Mouse (Mus musculus) erythroblast, adult 5-6 weeks (primary cell): ENCODE results near the gene 4931428F04Rik. TPM values are rescaled to one million over a fixed set of nuclear protein-coding genes. Genes with fewer than 3 reads are reported as not detected.
A peak's percentile ranks its signal among the peaks of the same experiment; 100 is the strongest.
"Not testable (repeated sequence)": the region's sequence is repeated elsewhere in the genome, so short reads cannot be mapped to it uniquely, and the experiment has no call there.

Experiments used
- ATAC-seq: replicated peaks from 2 replicates; pipeline ENCODE4 v1.8.0; 2016; ENCODE audit warnings: moderate number of reproducible peaks, mild to moderate bottlenecking, moderate TSS enrichment, inconsistent platforms; ENCODE audit not compliant: poor library complexity, low FRiP score, severe bottlenecking
- total RNA-seq, 2 experiments: library from RNA; stranded (forward) in 1 of 2; stranded (reverse) in 1 of 2; fragments of 150-400 nt in 1 of 2; fragments of 200-764, 138-1000 nt in 1 of 2; gene quantifications; 2 replicates each; pipeline versions ENCODE4 v1.2.3 to v1.2.4; 2015 to 2017; ENCODE audit warnings: low replicate concordance in 2 of 2

4931428F04Rik gene
- total RNA-seq, 2 experiments from 2014 or later: 1.2 to 3.8 TPM

DNA sequence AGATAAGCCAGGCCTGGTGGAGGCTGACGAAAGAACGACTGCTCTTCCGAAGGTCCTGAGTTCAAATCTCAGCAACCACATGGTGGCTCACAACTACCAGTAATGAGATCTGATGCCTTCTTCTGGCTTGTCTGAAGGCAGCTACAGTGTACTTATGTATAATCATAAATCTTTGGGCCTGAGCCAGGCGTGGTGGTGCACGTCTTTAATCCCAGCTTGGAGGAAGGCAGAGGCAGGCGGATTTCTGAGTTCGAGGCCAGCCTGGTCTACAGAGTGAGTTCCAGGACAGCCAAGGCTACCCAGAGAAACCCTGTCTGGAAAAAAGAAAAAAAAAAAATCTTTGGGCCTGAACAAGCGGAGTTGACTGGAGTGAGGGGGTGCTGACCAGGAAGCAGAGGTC is 1.7 kb upstream of the 4931428F04Rik start:
- ATAC-seq: not testable (repeated sequence)

DNA sequence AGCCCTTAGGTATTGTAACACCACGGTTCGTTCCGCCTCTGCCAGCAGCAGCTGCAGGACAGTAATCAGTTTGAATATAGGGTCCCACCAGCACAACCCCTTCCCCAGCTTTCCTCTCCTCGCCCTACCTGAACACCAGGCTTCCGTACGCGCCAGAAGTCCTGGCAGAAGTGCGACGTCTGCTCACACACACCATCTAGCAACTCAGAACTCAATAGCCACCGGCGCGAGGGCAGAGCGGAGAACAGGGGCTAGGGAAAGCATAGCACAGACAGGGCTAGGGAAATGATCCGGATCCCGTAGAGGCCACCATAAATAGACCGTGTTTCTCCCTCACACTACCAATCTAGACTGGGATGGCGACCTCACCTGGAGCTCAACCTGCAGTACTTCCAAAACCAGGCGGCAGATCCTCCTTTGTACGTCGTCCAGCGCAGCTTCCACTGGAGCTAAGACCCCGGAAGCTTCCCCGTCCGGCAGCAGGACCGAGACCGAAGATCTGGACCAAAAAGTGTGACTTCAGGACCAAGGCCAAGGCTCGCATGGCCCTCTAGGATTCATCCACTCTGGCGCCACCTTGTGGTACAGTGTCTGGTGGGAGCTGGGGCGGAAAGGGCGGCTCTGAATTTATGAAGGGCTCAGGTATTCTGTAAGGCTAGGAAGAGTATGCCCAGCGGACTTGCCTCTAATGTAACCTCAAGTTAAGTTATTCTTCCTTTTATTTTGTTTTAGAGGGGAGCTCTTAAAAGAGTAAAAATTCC is 1.1 kb upstream of the 4931428F04Rik start:
- ATAC-seq: peak; percentile 76

GRCm38 (mm10) chr8:105288958-105289732 is 519 bp downstream of the 4931428F04Rik start:
- ATAC-seq: peak; percentile 58

GRCm38 (mm10) chr8:105288231-105288630 is 1.4 kb downstream of the 4931428F04Rik start:
- no peak for ATAC-seq

DNA sequence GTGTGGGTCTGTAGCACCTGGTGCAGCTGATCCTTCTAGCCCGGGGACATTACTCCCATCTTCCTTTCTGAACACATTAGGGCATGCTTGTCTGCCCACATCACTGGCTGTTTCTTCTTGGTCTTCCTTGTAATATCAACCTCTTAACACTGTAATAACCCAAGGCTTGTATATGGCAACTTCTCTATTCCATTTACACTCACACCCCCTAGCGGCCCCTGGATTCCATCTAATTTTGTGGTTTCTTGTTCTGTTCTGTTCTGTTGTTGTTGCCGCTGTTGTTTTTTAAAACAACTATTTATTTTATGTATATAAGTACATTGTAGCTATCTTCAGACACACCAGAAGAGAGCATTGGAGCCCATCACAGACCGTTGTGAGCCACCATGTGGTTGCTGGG is 2.8 kb downstream of the 4931428F04Rik start:
- no peak for ATAC-seq

GRCm38 (mm10) chr8:105285514-105285913 is 4.2 kb downstream of the 4931428F04Rik start:
- ATAC-seq: no peak

DNA sequence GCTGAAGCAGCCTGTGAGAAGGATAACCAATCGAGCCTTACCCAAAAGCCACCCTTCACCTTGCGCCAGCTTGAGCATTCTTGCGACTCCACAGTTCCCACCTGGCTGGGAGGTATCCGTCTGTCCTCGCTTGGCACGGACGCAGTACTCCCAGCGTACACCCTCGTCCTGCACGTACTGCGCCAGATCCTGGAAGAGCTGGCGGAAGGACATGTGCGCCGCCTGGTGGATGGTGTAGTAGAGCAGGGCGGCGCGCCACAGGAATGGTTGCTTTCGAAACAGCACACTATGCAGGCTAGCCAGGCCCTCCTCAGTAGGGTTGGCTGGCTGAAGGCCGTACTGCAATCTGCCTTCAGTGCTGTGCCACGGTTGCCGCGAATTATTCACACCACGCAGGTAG is 6.6 kb downstream of the 4931428F04Rik start:
- ATAC-seq: peak; percentile 66

DNA sequence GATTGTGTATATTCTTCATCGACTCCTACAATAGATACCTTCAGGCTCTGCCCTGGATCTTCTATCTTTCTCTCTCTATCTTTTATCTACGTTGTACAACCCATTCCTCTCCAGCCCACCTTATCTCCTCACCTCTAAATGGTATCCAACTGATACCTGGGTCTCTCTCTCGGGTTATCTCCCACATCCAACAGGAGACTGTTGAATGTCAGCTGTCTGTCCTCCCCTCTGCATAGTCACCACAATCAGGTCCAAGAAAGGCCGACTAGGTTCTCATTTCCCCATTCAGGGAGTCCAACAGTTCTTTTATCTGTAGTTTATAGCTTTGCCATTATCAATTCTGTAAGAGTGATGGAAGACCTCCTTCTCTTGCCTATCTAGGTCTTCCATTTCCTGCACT is 7.4 kb downstream of the 4931428F04Rik start:
- ATAC-seq: no peak

DNA sequence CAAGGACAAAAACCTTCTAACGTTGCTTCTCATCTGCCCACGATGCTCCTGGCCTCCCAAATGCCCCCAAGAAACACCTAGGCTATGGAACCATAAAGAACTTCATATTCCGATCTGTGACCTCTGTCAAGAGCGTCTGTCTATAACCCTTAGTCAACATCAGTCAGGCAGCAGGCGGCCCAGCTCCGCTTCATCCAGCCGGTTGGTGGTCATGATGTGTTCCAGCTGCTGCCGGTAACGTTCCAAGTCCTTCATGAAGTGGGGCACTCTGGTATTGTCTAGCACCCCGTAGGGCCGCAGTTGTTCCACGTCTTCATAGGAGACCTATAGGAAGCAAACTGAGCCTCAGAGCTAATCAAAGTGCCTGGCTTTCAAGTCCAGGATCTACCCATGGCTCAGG is 7.8 kb downstream of the 4931428F04Rik start:
- ATAC-seq: no peak

DNA sequence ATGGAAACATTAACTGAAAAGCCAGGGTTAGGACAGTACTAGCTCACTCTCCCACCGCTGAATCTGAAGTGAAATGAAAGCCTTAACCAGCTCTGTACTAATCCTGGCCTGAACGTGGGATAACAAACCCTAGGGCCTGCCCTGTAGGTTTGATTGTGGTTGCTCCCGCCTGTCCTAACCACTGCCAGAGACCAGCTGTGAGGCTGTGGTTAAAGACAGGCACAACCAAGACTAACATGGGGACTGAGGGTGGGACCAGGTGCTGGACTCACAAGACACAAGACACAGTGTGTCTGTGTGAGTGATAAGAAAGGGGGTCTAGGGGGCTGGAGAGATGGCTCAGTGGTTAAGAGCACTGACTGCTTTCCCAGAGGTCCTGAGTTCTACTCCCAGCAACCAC is 9.1 kb downstream of the 4931428F04Rik start:
- ATAC-seq: no peak

- ATAC-seq: peak; percentile 79
These were observed 10.7 kb downstream of the 4931428F04Rik start for GRCm38 (mm10) chr8:105278911-105279334.

GRCm38 (mm10) chr8:105276292-105277120 is 13.2 kb downstream of the 4931428F04Rik start:
- ATAC-seq: peak; percentile 37; the same call in 1 of the 2 replicates

DNA sequence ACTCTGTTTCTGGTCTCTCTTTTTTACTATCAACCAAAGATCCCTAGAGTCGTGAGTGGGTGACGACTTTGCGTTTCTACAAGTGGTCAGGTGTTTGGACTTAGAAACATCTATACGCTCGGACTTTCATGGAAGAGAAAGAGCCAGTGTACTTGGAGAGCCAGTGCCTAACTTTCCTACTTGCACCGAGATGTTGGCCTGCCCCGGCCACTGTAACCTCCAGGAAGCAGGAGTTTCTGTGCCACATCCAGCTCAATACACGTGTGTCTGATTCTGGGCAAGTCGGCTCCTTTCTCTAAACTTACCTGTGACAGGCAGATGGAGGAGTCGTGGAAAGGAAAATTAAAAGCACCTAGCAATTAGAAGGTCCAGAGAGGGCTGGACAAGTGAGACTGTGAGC is 13.8 kb downstream of the 4931428F04Rik start, which contains the start of gene Nol3:
Nol3 (plus strand) TSS at position 301 of the 400 bp plus-strand sequence.
- ATAC-seq: no peak

DNA sequence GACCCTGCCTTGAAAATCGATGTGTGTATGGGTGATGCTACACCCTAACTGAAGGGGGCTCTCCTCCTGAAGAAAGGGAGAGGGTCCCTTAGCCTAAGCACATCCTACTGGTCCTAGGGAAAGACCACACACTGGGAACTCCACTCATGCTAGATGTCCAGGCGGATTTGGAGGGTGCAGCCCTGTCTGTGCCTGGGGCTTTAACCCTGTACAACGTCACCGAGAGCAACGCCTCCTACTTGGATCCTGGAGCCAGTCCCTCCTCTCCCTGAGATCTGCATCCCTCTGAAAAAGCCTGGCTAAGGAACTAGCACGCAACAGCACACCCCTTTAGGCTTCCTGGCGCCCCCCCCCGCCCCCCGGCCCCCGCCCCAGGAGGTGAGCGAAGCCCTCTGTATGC is 14.3 kb downstream of the 4931428F04Rik start:
- ATAC-seq: no peak

GRCm38 (mm10) chr8:105270916-105271186 is 18.8 kb downstream of the 4931428F04Rik start:
- ATAC-seq: no peak

DNA sequence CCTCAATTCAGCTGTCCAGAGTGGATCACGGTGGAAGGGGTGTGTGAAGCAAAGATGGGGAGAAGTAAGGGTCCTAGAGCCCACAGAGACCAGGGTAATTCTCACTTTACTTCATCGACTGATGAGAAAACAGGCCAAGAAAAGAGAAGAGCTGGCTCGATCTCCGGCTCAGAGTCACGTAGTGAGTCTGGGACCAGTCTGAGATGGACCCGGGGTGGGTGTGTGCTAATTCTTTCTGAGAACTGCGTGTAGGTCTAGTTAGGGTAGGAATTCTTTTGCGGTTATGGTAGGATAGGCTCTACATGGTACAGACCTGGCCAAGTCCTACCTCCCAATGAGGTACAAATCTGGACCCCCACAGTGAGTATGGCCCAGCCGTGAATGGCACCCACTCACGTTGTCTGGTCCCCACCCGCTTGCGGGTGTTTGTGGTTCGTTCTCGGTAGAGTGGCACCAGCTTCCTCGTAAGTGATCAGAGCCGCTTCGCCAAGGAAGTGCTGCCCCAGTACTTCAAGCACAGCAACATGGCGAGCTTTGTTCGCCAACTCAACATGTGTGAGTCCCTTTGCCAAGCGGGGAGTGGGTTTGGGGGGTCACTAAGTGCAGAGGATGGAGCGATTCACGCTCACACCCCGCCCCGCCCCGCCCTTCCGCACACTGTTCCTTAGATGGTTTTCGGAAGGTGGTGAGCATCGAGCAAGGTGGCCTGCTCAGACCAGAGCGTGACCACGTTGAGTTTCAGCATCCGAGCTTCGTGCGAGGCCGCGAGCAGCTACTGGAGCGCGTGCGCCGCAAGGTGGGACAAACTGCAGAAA is 19.4 kb downstream of the 4931428F04Rik start:
- no peak for ATAC-seq

DNA sequence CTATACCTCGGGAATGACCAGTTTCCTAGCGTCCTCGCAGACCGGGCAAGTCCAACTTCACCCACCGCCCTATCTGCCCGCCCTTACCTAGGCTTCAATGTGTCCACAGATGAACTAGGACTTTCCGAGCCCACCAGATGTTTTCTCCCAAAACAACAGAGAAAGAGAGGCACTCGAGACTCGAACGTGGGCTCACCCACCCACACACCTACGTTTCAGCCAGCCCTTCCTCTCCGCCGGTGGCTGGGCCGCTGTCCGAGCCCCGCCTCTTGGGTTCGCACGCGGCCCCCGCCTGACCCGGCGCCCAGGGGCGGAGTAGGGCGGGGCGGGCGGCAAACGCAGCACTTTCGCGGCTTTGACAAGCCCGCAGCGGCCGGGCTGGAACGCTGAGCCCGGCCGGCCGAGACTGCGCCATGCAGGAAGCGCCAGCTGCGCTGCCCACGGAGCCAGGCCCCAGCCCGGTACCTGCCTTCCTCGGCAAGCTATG is 20.2 kb downstream of the 4931428F04Rik start, which contains the start of gene Hsf4:
Hsf4 (plus strand) TSS at position 341 of the 487 bp plus-strand sequence.
- no peak for ATAC-seq

- no peak for ATAC-seq
These were observed 20.6 kb downstream of the 4931428F04Rik start for GRCm38 (mm10) chr8:105269075-105269458.

DNA sequence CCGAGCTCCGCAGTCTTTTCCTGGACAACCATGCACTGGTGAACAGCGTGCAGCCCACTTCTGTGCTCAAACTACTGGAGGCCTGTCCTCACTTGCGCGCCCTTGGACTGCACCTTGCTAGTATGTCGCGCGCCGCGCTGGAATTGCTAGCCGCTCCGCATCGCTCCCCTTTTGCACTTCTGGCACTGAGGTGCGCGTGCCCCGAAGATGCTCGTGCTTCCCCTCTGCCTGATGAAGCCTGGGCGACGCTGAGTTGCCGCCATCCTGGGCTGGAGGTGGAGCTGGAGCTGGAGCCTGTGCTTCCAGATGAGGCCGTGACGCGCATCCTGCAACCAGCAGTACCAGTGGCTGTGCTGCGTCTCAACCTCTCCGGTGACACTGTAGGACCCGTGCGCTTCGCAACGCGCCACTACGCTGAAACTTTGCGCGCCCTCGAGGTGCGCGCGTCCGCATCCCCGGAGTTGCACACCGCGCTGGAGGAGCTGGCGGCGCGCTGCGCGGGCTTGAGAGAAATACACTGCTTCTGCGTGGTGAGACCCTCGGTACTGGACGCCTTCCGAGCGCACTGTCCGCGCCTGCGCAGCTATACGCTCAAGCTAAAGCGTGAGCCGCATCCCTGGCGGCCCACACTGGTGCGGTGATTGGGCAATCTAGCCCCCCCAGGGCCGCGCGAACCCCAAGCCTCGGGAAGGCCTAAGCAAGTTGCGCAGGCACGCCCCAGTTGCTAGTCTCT is 21.2 kb downstream of the 4931428F04Rik start:
- no peak for ATAC-seq
